Mouse (Mus musculus) 416B (cell line): ENCODE results near the gene Tsc2.

Experiments used
- DNase-seq: peaks from one replicate; pipeline ENCODE4 v3.0.0; 2011; ENCODE audit warnings: low read depth

Tsc2 gene

DNA sequence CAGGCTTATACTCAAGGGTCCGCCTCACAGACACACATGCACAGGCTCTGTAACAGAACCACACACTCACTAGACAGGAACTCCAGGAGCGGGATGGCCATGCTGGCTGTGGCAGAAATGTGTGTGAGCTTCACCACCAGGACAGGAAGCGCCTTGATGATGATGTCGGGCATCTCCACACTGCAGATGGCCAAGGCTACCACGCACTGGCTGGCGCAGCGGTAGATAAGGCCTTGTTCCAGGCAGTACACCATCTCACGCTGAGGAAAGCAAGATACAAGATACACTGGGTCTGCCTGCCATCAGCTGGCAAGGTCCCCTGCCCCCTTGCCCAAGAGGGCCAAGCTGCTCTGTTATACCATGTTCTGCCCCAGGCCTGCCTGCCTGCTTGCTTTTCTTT is 23.6 kb downstream of the Tsc2 start:
- peak; percentile 86 for DNase-seq

GRCm38 (mm10) chr17:24608370-24608769 is 24.1 kb downstream of the Tsc2 start:
- no peak for DNase-seq

- DNase-seq = peak; percentile 54
These were observed 27.9 kb downstream of the Tsc2 start for GRCm38 (mm10) chr17:24604557-24604956.

GRCm38 (mm10) chr17:24603961-24604360 is 28.5 kb downstream of the Tsc2 start:
- peak; percentile 91 for DNase-seq

DNA sequence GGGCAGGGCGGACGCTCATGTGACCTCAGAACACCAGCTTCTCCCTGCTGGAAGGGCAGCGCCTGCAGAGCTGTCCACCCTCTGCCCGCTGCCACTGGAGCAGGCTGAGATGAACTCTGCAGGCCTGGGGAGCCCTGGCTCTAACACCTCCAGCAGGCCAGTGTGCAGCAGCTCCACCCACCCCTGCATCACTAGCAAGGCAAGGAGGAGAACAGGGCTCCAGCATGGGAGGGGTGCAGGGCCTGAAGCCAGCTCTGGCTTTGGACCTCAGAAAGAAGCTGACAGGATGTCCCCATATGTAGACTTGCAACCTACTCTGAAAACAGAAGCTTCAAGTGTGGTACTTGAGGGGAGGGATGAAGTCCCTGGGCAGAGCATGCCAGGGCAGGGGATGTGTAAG is 31.9 kb downstream of the Tsc2 start:
- no peak for DNase-seq

- DNase-seq = no peak
These were observed 34.4 kb downstream of the Tsc2 start for GRCm38 (mm10) chr17:24597989-24598388.

DNA sequence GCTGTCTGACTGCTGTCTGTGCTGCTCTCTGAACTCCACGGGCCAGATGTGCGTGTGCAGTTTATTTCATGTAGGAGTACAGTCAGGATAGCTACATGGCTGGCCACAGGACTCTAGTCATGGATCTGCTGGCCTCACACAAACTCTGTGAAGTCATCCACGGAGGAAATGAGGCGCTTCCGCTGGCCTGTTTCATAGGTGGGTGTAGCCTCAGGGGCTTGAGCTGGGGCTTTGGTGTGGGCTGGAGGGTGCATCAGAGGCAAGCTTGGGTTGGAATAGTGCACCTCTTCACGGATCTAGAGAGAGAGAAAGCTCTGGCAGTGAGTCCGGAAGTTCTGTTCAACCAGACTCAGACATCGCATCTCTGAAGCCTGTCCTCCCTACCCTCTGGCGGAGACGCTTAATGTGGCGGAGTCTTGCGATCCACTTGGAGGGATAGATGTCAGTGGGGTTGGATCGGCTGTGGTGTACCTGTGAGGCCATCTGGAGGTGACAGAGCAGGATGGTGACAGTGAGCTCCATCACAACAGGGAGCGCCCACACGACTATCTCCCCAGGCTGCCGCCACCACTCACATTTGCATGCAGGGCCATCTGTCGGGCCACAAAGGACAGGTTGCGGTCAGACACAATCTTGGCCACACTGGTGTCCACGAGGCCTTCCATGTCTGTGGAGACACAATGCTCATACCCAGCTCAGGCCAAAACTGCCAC is 35.8 kb downstream of the Tsc2 start:
- DNase-seq = no peak

DNA sequence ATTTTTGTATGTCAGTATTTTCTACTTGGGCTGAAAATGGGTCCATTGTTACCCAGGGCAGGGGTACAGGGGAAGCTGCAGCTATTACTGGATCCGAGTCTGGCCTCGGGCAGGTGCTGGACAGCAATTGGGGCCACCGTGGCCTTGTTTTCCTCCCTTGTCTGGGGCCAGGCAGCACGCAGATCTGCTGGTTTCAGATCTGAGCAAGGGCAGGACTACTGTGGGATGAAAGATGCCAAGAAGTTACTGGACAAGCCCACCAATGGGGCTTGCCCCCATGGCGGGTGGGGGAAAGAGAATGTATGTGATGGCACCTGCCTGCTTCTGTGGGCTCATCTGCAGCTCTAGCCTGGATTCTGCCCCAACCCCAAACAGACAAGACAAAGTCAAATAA is 36.4 kb downstream of the Tsc2 start:
- DNase-seq = no peak

GRCm38 (mm10) chr17:24595126-24596072 is 37.0 kb downstream of the Tsc2 start:
- DNase-seq = peak; percentile 49

- DNase-seq = no peak
These were observed 38.2 kb downstream of the Tsc2 start for GRCm38 (mm10) chr17:24593992-24594890.

DNA sequence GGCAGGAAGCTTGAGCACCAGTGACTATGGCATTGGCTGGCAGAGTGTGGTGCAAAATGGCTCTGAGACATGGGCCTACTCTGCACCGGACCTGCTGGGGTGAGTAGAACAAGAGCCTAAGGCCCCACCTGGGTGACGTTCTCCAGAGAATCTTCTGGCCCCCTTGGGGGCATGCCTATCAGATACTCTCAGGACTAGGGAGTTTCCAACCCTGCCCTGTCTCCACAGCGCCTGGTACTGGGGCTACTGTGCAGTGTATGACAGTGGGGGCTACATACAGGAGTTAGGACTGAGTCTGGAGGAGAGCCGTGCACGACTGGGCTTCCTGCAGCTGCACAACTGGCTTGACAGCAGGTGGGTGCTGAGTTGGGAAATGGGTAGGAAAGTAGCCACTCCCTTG is 39.2 kb downstream of the Tsc2 start:
- no peak for DNase-seq

DNA sequence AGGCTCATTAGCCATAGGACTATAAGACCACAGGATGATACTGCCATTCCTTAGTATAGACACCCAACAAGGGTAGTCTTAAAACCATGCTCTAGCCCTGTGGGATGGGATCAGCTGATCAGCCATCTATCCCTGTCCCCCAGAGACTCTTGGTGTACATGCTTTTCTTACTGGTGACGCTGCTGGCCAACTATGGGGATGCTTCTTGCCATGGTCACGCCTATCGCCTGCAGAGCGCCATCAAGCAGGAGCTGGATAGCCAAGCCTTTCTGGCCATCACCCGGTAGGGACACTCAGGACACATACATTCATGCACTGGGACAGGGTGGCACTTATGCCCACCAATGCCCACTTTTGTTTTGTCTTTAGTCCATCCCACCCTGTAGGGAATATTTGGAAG is 40.7 kb downstream of the Tsc2 start:
- no peak for DNase-seq

DNA sequence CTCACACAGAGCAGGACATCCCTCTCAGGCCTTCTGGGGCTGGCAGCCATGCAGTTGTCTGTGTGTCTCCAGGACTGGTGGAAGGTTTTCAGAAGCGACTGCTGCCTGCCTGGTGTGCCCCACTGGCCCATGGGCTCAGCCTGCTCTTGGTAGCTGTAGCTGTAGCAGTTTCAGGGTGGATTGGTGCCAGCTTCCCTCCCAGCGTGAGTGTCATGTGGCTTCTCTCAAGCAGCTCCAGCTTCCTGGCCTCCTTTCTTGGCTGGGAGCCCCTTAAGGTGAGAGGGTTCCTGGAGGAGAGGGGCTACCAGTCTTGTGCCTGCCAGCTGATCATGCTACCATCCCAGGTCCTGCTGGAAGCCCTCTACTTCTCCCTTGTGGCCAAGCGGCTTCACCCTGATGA is 41.5 kb downstream of the Tsc2 start:
- DNase-seq = no peak

DNA sequence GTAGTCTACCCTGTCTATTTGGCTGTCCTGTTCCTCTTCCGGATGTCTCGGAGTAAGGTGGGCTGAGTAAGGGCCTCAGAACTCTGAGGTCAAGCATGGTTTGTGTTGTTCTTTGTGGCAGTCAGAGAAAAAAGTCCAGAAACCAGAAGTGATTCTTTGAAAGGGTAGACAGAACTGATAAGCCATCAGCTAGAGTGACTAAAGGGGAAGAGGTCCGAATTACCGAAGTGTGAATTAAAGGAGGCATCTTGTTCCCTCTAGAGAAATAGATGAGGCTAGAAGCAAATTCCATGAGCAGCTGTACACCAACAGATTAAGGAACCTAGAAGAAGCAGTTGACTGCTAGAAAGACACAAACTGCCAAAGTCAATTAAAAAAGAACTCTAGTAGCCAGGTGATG is 45.9 kb downstream of the Tsc2 start:
- DNase-seq = no peak

- DNase-seq = no peak
These were observed 47.9 kb downstream of the Tsc2 start for GRCm38 (mm10) chr17:24584520-24584919.

GRCm38 (mm10) chr17:24583599-24584460 is 48.6 kb downstream of the Tsc2 start:
- peak; percentile 19 for DNase-seq

DNA sequence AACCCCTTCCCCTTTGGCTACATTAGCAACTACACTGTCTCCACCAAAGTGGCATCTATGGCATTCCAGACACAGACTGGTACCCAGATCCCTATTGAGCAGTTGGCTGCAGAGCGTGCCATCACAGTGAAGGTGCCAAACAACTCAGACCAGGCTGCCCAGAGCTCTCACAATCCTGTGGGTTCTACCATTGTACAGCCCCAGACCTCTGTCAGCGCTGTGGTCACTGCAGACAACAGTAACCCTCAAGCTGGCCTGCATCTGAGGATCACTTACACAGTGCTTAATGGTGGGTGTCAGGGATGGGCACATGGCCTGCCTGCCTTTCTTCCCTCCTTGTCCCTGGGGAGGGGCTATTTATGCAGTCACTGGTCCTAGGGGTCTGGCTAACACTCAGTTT is 52.1 kb downstream of the Tsc2 start:
- no peak for DNase-seq

- no peak for DNase-seq
These were observed 52.9 kb downstream of the Tsc2 start for GRCm38 (mm10) chr17:24579532-24579931.

DNA sequence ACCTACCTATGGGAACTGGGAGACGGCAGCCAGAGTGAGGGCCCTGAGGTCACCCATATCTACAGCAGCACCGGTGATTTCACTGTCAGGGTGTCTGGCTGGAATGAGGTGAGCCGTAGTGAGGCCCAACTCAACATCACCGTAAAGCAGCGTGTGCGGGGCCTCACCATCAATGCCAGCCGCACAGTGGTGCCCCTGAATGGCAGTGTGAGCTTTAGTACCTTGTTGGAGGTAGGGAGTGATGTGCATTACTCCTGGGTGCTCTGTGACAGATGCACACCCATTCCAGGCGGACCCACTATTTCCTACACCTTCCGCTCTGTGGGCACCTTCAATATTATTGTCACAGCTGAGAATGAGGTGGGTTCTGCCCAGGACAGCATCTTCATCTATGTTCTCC is 58.6 kb downstream of the Tsc2 start:
- DNase-seq = no peak

DNA sequence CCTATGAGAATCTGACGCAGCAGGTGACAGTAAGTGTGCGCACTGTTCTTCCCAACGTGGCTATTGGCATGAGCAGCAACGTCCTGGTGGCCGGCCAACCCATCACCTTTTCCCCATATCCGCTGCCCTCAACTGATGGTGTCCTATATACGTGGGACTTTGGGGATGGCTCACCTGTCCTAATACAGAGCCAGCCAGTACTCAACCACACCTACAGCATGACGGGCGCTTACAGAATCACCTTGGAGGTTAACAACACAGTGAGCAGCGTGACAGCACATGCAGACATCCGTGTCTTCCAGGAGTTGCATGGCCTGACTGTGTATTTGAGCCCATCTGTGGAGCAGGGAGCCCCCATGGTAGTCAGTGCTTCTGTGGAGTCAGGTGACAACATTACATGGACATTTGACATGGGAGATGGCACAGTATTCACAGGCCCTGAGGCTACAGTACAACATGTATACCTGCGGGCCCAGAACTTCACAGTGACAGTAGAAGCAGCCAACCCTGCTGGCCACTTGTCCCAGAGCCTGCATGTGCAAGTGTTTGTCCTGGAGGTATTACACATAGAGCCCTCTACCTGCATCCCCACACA is 59.7 kb downstream of the Tsc2 start:
- DNase-seq = no peak

GRCm38 (mm10) chr17:24569837-24570236 is 62.6 kb downstream of the Tsc2 start:
- DNase-seq = no peak
